Mouse (Mus musculus) heart, embryonic 13.5 days (tissue): ENCODE results near the gene Snrpg. TPM values are rescaled to one million over a fixed set of nuclear protein-coding genes. Genes with fewer than 3 reads are reported as not detected.
"Not testable (repeated sequence)": the region's sequence is repeated elsewhere in the genome, so short reads cannot be mapped to it uniquely, and the experiment has no call there.

Experiments used
- ATAC-seq: fragments of 200-750 bp; cut with Nextera tagmentation; 2 replicates; pipeline ENCODE4 v1.8.0; 2017; ENCODE audit warnings: moderate TSS enrichment; ENCODE audit not compliant: insufficient number of reproducible peaks, low FRiP score, low TSS enrichment; ENCODE audit errors: extremely low read depth
- H3K27ac ChIP-seq: fragments of 300-500 bp; sonication (generic); replicated peaks from 2 replicates; pipeline ENCODE4 v1.5.1; 2015; ENCODE audit warnings: moderate library complexity, mild to moderate bottlenecking, inconsistent platforms
- H3K27me3 ChIP-seq: fragments of 300-500 bp; sonication (generic); replicated peaks from 2 replicates; pipeline ENCODE4 v1.6.1; 2015; ENCODE audit warnings: mild to moderate bottlenecking, inconsistent platforms
- H3K36me3 ChIP-seq: fragments of 300-500 bp; sonication (generic); 2 replicates; pipeline ENCODE4 v1.6.1; 2015; ENCODE audit warnings: mild to moderate bottlenecking, inconsistent platforms
- H3K4me1 ChIP-seq: fragments of 300-500 bp; sonication (generic); 2 replicates; pipeline ENCODE4 v1.6.1; 2015; ENCODE audit warnings: inconsistent platforms
- H3K4me2 ChIP-seq: fragments of 300-500 bp; sonication (generic); 2 replicates; pipeline ENCODE4 v1.6.1; 2015; ENCODE audit warnings: inconsistent platforms, mild to moderate bottlenecking, moderate library complexity
- H3K4me3 ChIP-seq: fragments of 300-500 bp; sonication (generic); 2 replicates; pipeline ENCODE4 v1.5.1; 2015; ENCODE audit warnings: moderate library complexity, mild to moderate bottlenecking, inconsistent platforms
- H3K9ac ChIP-seq: fragments of 300-500 bp; sonication (generic); 2 replicates; pipeline ENCODE4 v1.6.1; 2015; ENCODE audit warnings: inconsistent platforms, mild to moderate bottlenecking, moderate library complexity
- H3K9me3 ChIP-seq: fragments of 300-500 bp; sonication (generic); 2 replicates; pipeline ENCODE4 v1.6.1; 2016; ENCODE audit warnings: inconsistent platforms
- WGBS: fragments of 180-500 bp; shearing (Covaris S2); methylation state at CpG from one replicate; pipeline ENCODE4 v1.1.7; 2015; ENCODE audit warnings: mixed read lengths; 5-methylcytosine and 5-hydroxymethylcytosine counted together
- polyA plus RNA-seq: library from polyadenylated mRNA; unstranded; fragments of >200 nt; fragmentation: Nextera tagmentation; extraction: Ambion mirVana; gene quantifications from 2 replicates; pipeline ENCODE4 v1.2.1, GENCODE M21; 2015

The Snrpg gene
- 315 and 377 TPM in 2 replicates for polyA plus RNA-seq

DNA sequence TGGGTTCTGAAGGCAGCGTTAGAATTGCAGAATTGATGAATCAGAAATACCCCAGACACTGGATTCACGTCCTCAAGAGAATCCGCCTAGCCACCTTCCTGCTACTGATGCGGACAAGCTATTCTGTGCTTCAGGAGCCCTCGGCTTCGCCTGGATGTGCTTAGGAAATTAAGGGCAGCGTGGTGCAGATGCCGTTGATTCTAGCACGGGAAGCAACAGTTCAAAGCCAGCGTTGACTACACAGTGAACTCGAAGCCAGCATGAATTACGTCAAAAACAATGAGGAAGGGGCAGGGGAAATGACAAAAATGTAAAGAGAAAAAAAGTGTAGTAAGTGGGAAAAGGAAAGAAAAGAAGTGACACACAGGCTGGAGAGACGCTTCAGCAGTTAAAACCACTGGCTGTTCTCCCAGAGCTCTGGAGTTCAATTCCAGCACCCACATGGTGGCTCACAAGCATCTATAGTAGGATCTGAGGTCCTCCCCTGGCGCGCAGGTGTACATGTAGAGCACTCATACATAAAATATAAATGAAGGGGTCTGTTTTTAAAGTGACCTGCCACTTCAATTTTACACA, at the start of gene Snrpg:
Gene Snrpg (plus strand): TSS at position 541 of the 576 bp plus-strand sequence.
- Histone ChIP-seq H3K9me3 (no peaks in the 10 kb centered on the region), H3K4me3 (peak within 1 kb of the TSS; percentile 98), H3K27me3 (no peaks in the 10 kb centered on the region), H3K4me2 (peak within 1 kb of the TSS; percentile 95), H3K4me1 (peaks cover 33% of the 10 kb centered on the region), H3K9ac (peak within 1 kb of the TSS; percentile 96), H3K36me3 (peaks cover 30% of the 10 kb centered on the region), H3K27ac (peak within 1 kb of the TSS; percentile 89)
- ATAC-seq = 0 out of 2 replicates have a peak, but pooled peaks have one; percentile 16
- 20% methylated on average over 15 of the region's 15 CpGs for WGBS

DNA sequence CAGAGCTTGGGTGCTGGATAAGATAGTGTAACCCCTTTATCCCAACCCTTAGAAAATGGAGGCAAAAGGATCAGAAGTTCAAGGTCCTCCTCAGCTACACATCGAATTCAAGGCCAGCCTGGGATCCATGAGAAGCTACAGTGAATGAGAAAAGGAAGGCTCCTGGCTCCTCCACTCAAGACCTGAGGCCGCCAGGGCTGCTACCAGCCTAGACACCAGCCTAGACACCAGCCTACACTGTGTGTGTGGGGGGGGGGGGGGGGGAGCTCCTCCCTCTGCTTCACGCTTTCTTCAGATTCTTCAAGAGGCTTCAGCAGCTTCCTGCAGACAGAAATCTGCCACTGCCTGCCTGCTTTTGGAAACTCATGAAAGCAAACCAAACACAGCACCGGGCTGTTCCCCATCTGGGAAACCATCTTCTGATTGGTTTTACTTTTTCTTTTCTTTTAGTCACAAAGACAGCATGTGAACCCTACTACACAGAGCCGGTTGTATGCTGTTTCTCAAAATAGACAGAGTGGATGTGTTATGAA, 49.0 kb upstream of the Snrpg start:
- H3K27me3 ChIP-seq = no peaks in the 10 kb centered on the region
- 75% methylated on average over 5 of the region's 5 CpGs for WGBS
- H3K36me3 ChIP-seq = no peaks in the 10 kb centered on the region
- peaks cover 9% of the 10 kb centered on the region for H3K4me1 ChIP-seq
- H3K4me2 ChIP-seq = no peak overlapping the region
- no peak for ATAC-seq
- no peaks in the 10 kb centered on the region; the same call in 1 of the 2 replicates for H3K9me3 ChIP-seq
- no peak overlapping the region for H3K27ac ChIP-seq
- H3K9ac ChIP-seq = no peak overlapping the region
- H3K4me3 ChIP-seq = no peak overlapping the region

DNA sequence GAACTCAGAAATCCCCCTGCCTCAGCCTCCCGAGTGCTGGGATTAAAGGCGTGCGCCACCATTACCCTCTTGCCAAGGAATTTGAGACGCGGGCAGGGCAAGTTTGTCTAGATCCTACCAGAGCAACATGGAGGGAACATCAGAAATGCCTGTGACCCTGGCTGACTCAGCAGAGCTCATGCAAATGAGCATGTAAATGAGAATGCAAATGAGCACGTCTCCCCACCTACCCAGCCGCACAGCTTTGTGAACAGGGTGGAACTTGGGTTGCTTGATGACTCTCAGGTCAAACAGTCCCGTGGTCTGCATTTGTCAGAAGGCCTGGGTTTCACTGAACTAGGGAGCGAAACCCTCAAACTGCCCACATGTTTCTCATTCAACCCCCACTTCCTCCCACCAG, 48.1 kb upstream of the Snrpg start:
- Histone ChIP-seq H3K4me1 (peaks cover 9% of the 10 kb centered on the region), H3K4me3 (no peak overlapping the region), H3K27me3 (no peaks in the 10 kb centered on the region), H3K4me2 (no peak overlapping the region), H3K9ac (no peak overlapping the region), H3K27ac (no peak overlapping the region), H3K36me3 (no peaks in the 10 kb centered on the region), H3K9me3 (no peaks in the 10 kb centered on the region; the same call in 1 of the 2 replicates)
- 90% methylated on average over 9 of the region's 9 CpGs for WGBS
- no peak for ATAC-seq

DNA sequence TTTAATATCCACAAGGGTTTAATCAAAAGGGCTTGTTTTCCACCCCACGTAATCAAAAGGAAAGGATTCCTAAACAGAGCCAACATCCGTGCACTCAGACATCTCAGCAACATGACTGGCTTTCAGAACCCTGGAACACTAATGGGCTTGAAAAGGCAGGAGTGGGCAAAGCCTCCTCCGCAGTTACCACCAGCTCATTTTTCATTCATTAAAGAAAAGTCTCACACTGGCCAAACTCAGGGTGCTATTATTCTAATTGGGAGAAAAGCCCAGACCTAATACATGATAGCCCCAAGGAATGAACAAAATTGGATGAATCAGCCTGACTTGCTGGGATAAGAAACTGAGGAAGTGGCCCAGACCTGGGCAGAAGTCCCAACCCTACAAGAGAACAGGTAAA, 46.7 kb upstream of the Snrpg start:
- Histone ChIP-seq H3K27me3 (no peaks in the 10 kb centered on the region), H3K9me3 (no peaks in the 10 kb centered on the region; the same call in 1 of the 2 replicates), H3K4me1 (peaks cover 5% of the 10 kb centered on the region; the same call in 1 of the 2 replicates), H3K36me3 (no peaks in the 10 kb centered on the region), H3K4me2 (no peak overlapping the region), H3K4me3 (no peak overlapping the region), H3K9ac (no peak overlapping the region), H3K27ac (no peak overlapping the region)
- no peak for ATAC-seq
- 79% methylated on average over 3 of the region's 3 CpGs for WGBS

DNA sequence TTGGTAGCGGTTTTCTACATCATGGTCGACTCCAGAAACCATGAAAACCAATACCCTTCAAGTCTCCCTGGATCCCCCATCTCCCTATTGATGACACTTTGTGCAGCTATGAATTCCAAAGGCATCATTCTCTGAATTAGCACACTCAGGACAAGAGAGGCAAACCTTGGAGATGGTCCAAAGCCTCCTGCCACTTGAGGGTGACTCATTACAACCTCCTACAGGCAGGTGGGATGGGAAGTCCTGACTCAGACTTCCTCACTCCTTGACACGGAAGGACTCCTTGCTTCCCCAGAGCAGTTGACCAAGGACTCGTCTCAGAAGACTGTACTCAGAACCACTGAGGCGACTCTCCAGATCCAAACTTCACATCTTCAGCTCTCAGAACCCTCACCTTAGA, 45.5 kb upstream of the Snrpg start:
- WGBS = 71% methylated on average over 5 of the region's 5 CpGs
- peaks cover 5% of the 10 kb centered on the region; the same call in 1 of the 2 replicates for H3K4me1 ChIP-seq
- no peak overlapping the region for H3K4me2 ChIP-seq
- no peaks in the 10 kb centered on the region; the same call in 1 of the 2 replicates for H3K9me3 ChIP-seq
- no peak overlapping the region for H3K4me3 ChIP-seq
- no peak overlapping the region for H3K9ac ChIP-seq
- no peak for ATAC-seq
- no peaks in the 10 kb centered on the region for H3K36me3 ChIP-seq
- no peak overlapping the region for H3K27ac ChIP-seq
- no peaks in the 10 kb centered on the region for H3K27me3 ChIP-seq

DNA sequence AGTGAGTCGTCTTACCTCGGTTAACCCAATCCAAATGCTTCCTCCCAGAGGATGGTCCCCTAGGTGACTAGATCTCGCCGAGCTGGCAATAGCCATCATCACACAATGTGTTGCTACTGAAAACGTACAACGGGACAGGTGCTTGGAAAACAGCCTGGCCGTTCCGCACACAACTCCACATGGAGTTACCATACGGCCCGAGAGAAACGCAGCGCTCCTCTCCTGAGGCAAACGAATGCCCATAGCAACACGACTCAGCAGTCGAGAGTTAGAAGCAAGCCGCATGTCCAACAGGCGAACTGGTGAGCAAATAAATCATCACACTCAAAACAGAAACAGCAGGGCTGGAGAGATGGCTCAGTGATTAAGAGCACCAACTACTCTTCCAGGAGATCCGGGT, 44.2 kb upstream of the Snrpg start:
- Histone ChIP-seq H3K36me3 (no peaks in the 10 kb centered on the region), H3K27ac (no peak overlapping the region), H3K4me1 (peaks cover 5% of the 10 kb centered on the region; the same call in 1 of the 2 replicates), H3K9ac (no peak overlapping the region), H3K9me3 (no peaks in the 10 kb centered on the region; the same call in 1 of the 2 replicates), H3K4me2 (no peak overlapping the region), H3K27me3 (no peaks in the 10 kb centered on the region), H3K4me3 (no peak overlapping the region)
- ATAC-seq = no peak
- WGBS = 91% methylated on average over 18 of the region's 18 CpGs

DNA sequence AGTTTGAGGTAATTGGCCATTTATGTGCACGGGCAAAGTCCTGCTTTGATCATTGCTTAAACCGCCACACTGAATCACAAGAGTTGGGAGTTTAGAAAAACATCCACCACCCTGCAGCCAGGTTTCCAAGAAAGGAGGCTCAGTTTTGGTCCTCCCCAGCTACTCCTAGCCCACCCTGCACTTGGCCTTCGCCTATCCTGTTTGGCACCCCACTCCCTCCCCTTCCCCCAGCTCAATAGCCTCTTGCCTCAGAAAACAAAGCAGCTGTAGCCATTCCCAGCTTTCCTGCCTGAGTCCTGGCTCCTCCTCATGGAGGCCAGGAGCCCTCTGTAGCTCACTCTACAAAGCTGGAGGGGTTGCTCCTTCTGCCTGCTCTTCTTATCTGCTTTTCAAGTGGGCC, 42.7 kb upstream of the Snrpg start:
- Histone ChIP-seq H3K4me2 (no peak overlapping the region), H3K27ac (no peak overlapping the region), H3K36me3 (no peaks in the 10 kb centered on the region), H3K9ac (0 out of 2 replicates have a peak overlapping the region, but pooled peaks have one; percentile 19), H3K4me3 (no peak overlapping the region), H3K4me1 (peaks cover 5% of the 10 kb centered on the region; the same call in 1 of the 2 replicates), H3K27me3 (no peaks in the 10 kb centered on the region), H3K9me3 (no peaks in the 10 kb centered on the region)
- WGBS = 62% methylated on average over 3 of the region's 3 CpGs
- ATAC-seq = no peak

DNA sequence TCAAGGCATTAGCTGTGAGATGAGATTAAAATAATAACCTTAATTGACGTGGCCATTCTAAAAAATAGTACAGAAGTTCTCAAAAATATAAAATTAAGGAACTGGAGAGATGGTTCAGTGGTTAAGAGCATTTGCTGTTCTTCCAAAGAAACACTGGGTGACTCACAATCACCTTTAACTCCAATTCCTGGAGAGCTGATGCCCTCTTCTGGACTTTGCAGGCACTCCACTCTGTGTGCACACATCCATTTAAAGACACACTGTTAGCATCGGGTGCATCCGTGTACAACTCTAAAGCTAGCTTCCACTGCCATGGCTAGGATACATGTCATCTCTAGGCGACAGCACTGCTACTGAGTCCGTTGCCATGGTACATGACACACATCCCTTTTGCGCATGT, 41.2 kb upstream of the Snrpg start:
- H3K27me3 ChIP-seq = no peaks in the 10 kb centered on the region
- H3K4me3 ChIP-seq = no peak overlapping the region
- H3K9me3 ChIP-seq = no peaks in the 10 kb centered on the region
- H3K27ac ChIP-seq = no peak overlapping the region
- no peaks in the 10 kb centered on the region for H3K36me3 ChIP-seq
- no peak overlapping the region for H3K4me2 ChIP-seq
- H3K4me1 ChIP-seq = peaks cover 5% of the 10 kb centered on the region; the same call in 1 of the 2 replicates
- 90% methylated on average over 6 of the region's 6 CpGs for WGBS
- no peak for ATAC-seq
- no peak overlapping the region for H3K9ac ChIP-seq

DNA sequence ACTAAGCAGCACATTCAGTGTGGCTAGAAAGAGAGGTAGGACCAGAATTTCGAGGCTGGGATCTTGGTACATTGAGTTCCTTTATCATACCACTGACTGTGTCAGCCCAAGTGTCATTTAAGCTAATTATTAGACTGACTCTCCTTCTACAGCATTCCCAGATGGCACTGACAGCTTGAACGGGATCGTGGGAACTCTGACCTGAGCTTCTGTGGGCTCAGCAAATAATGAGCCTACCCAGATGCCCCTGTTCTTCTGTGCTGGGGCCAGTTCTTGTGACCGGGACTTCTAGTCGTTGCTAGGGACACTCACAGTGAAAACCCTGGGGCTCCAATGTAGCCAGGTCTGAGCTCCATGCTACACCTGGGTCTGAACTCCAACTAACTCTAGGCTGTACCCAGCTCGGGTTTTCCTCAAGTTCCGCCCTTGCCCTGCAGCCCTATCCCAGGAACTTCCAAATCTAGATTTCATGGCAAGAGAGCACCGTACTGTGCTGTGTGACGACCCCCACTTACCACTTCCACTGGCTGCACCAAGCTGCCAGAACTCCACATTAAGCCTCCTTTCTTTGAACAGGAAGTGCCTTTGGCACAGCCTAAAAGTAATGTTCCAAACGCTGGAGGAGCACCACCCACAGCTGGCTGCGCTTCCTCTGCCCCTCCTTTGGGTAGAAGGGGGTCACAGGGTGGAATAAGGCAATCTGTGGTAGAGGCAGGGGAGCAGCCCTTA, 35.8 kb upstream of the Snrpg start:
- H3K4me2 ChIP-seq = no peak overlapping the region
- H3K36me3 ChIP-seq = no peaks in the 10 kb centered on the region
- no peaks in the 10 kb centered on the region for H3K4me1 ChIP-seq
- H3K9ac ChIP-seq = no peak overlapping the region
- no peaks in the 10 kb centered on the region; the same call in 1 of the 2 replicates for H3K9me3 ChIP-seq
- no peak overlapping the region for H3K27ac ChIP-seq
- WGBS = 70% methylated on average over 11 of the region's 11 CpGs
- H3K4me3 ChIP-seq = no peak overlapping the region
- ATAC-seq = no peak
- no peaks in the 10 kb centered on the region for H3K27me3 ChIP-seq

DNA sequence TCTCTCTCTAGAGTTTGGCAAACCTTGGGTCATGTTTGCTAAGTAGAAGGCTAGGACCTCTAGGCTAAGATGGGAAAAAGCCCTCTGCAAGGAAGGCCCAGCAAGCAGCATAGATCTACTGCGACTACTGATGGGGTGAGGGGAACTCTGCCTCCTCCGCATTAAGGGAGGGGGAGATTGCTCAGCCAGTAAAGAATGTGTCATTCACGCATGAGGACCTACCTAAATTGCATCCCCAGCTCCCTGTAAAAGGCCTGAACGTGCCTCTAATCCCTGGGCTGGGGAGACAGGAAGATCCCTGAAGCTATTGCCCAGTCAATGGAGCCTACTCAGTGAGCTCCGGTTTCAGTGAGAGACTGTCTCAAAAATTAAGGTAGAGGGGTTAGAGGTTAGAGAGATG, 35.2 kb upstream of the Snrpg start:
- H3K9me3 ChIP-seq = no peaks in the 10 kb centered on the region; the same call in 1 of the 2 replicates
- no peaks in the 10 kb centered on the region for H3K27me3 ChIP-seq
- no peak overlapping the region for H3K4me3 ChIP-seq
- 74% methylated on average over 5 of the region's 5 CpGs for WGBS
- no peak overlapping the region for H3K27ac ChIP-seq
- no peak overlapping the region for H3K9ac ChIP-seq
- no peak for ATAC-seq
- no peak overlapping the region for H3K4me2 ChIP-seq
- no peaks in the 10 kb centered on the region for H3K36me3 ChIP-seq
- no peaks in the 10 kb centered on the region for H3K4me1 ChIP-seq

DNA sequence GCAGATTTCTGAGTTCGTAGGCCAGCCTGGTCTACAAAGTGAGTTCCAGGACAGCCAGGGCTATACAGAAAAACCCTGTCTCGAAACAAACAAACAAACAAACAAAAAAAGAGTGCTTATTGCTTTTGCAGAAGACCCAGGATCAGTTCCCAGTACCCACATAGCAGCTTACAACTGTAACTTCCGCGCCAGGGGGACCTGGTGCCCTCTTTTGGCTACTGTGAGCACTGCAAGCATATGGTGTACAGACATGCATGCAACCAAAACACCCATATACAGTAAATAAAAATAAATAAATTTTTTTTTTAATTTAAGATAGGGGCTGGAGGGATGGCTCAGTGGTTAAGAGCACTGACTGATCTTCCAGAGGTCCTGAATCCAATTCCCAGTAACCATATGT, 34.8 kb upstream of the Snrpg start:
- ATAC-seq, H3K9me3 ChIP-seq, H3K9ac ChIP-seq, H3K4me3 ChIP-seq, H3K27me3 ChIP-seq, H3K4me2 ChIP-seq, H3K4me1 ChIP-seq, H3K27ac ChIP-seq, H3K36me3 ChIP-seq: not testable (repeated sequence)
- WGBS = 78% methylated on average over 4 of the region's 4 CpGs
